ENCODE assay signal across 9 mouse cellular contexts in genomic region chr15:103147422-103147690, GRCm38 (mm10). TPM values are rescaled to one million over a fixed set of nuclear protein-coding genes. Genes with fewer than 3 reads are reported as not detected.
DNase-seq lines count a peak whose midpoint lies in the region; ATAC-seq and TF ChIP-seq lines count a peak whose summit lies in the region.
"Had no signal": no experiment of that assay in that cellular context is flagged by ENCODE, and none has a peak within 500 bp of the region (broad histone marks: within the 10 kb centered on the region; RNA-seq: fewer than 3 reads in every experiment).

No protein-coding gene starts in this region.

- DNase-seq in kidney, adult 18-20 months: no peak
- DNase-seq in forebrain, embryonic 14.5 days (ENCODE audit: low spot score): no peak
- DNase-seq in limb, embryonic 11.5 days (ENCODE audit: low spot score): no peak
- no peak for DNase-seq in layer of hippocampus, adult 8-10 months (ENCODE audit: low spot score in 2 of 2)
- no peak for DNase-seq in kidney, adult 2 months
- DNase-seq: lung, postnatal 36 days; thymus, postnatal 14 days had no signal

- no peak for TF ChIP-seq CTCF in kidney, adult 2 months (conservative IDR thresholded peaks at IDR 0.05; ENCODE audit: insufficient read depth, insufficient read length, low read depth, low read length)

- no peaks in the 10 kb centered on the region for H3K36me3 ChIP-seq in kidney, embryonic 16.5 days (ENCODE audit: insufficient read depth, low read length)
- H3K36me3 ChIP-seq in forebrain, embryonic 14.5 days (ENCODE audit: control insufficient read depth, insufficient read depth, low read length): no peaks in the 10 kb centered on the region
- no peaks in the 10 kb centered on the region for H3K36me3 ChIP-seq in limb, embryonic 11.5 days (ENCODE audit: control insufficient read depth, insufficient read depth, low read length)
- H3K36me3 ChIP-seq in stomach, embryonic 14.5 days (ENCODE audit: control insufficient read depth, insufficient read depth, low read length): no peaks in the 10 kb centered on the region
- H3K36me3 ChIP-seq in kidney, adult 2 months (ENCODE audit: control insufficient read depth, insufficient read depth, low read length): no peaks in the 10 kb centered on the region

- ATAC-seq in kidney, embryonic 16.5 days (ENCODE audit: low FRiP score, low TSS enrichment): 0 out of 2 replicates have a peak, but pooled peaks have one; percentile 16
- ATAC-seq in forebrain, embryonic 14.5 days: 0 out of 2 replicates have a peak, but pooled peaks have one; percentile 30
- ATAC-seq in limb, embryonic 11.5 days (ENCODE audit: insufficient number of reproducible peaks, low FRiP score, low TSS enrichment, low read depth): no peak
- no peak for ATAC-seq in stomach, embryonic 14.5 days (ENCODE audit: insufficient number of reproducible peaks, insufficient read depth, low FRiP score, low read depth)

- H3K9ac ChIP-seq in kidney, embryonic 16.5 days (replicated peaks; ENCODE audit: low read length): no peak overlapping the region
- H3K9ac ChIP-seq in forebrain, embryonic 14.5 days (ENCODE audit: low read length): peak overlapping the region; percentile 64; the same call in 1 of the 2 replicates
- peak overlapping the region; percentile 62; the same call in 1 of the 2 replicates for H3K9ac ChIP-seq in limb, embryonic 11.5 days (ENCODE audit: low read length)
- no peak overlapping the region for H3K9ac ChIP-seq in stomach, embryonic 14.5 days (replicated peaks; ENCODE audit: low read depth, low read length)

- no peak overlapping the region for H3K27ac ChIP-seq in kidney, embryonic 16.5 days (ENCODE audit: low read length)
- peak overlapping the region; percentile 29; the same call in 1 of the 2 replicates for H3K27ac ChIP-seq in forebrain, embryonic 14.5 days (ENCODE audit: low read depth, low read length)
- no peak overlapping the region for H3K27ac ChIP-seq in limb, embryonic 11.5 days (replicated peaks; ENCODE audit: low read depth, low read length)
- no peak overlapping the region for H3K27ac ChIP-seq in stomach, embryonic 14.5 days (ENCODE audit: low read length)
- no peak overlapping the region for H3K27ac ChIP-seq in kidney, adult 2 months (ENCODE audit: insufficient read depth, low read depth, low read length)

- no peak overlapping the region for H3K4me3 ChIP-seq in kidney, embryonic 16.5 days (ENCODE audit: low read length)
- 0 out of 2 replicates have a peak overlapping the region, but pooled peaks have one; percentile 37 for H3K4me3 ChIP-seq in forebrain, embryonic 14.5 days (ENCODE audit: low read depth, low read length)
- H3K4me3 ChIP-seq in limb, embryonic 11.5 days (ENCODE audit: low read depth, low read length): no peak overlapping the region
- no peak overlapping the region for H3K4me3 ChIP-seq in stomach, embryonic 14.5 days (ENCODE audit: low read depth, low read length)
- H3K4me3 ChIP-seq in kidney, adult 2 months (ENCODE audit: insufficient read depth, low read depth, low read length): no peak overlapping the region

- no peak for TF ChIP-seq POLR2A in kidney, adult 2 months (IDR thresholded peaks at IDR 0.05; ENCODE audit: low read depth, low read length)

- peaks cover 11% of the 10 kb centered on the region for H3K4me1 ChIP-seq in kidney, embryonic 16.5 days (ENCODE audit: insufficient read depth, low read length)
- peaks cover 10% of the 10 kb centered on the region for H3K4me1 ChIP-seq in forebrain, embryonic 14.5 days (ENCODE audit: control insufficient read depth, insufficient read depth, low read length)
- H3K4me1 ChIP-seq in limb, embryonic 11.5 days (ENCODE audit: control insufficient read depth, insufficient read depth, low read length): peaks cover 8% of the 10 kb centered on the region; the same call in 1 of the 2 replicates
- no peaks in the 10 kb centered on the region for H3K4me1 ChIP-seq in stomach, embryonic 14.5 days (ENCODE audit: control insufficient read depth, insufficient read depth, low read length)
- H3K4me1 ChIP-seq in kidney, adult 2 months (ENCODE audit: control insufficient read depth, insufficient read depth, low read length): peaks cover 3% of the 10 kb centered on the region; the same call in 1 of the 2 replicates

- H3K4me2 ChIP-seq in kidney, embryonic 16.5 days (replicated peaks; ENCODE audit: low read depth, low read length): peak overlapping the region; percentile 82
- H3K4me2 ChIP-seq in forebrain, embryonic 14.5 days (ENCODE audit: low read length): peak overlapping the region; percentile 68; the same call in 1 of the 2 replicates
- H3K4me2 ChIP-seq in limb, embryonic 11.5 days (ENCODE audit: low read depth, severe bottlenecking): no peak overlapping the region; the same call in 1 of the 2 replicates
- H3K4me2 ChIP-seq in stomach, embryonic 14.5 days (replicated peaks; ENCODE audit: low read depth, low read length): peak overlapping the region; percentile 94; the same call in 1 of the 2 replicates

- WGBS in kidney, embryonic 16.5 days: 23% methylated on average over 3 of the region's 3 CpGs
- WGBS in forebrain, embryonic 14.5 days: 8% methylated on average over 3 of the region's 3 CpGs
- WGBS in limb, embryonic 11.5 days: 27% methylated on average over 3 of the region's 3 CpGs
- 29% methylated on average over 3 of the region's 3 CpGs for WGBS in stomach, embryonic 14.5 days
- WGBS in kidney, adult 2 months: 49% methylated on average over 3 of the region's 3 CpGs

- no peaks in the 10 kb centered on the region for H3K9me3 ChIP-seq in kidney, embryonic 16.5 days (ENCODE audit: low read length)
- no peaks in the 10 kb centered on the region for H3K9me3 ChIP-seq in forebrain, embryonic 14.5 days (replicated peaks; ENCODE audit: control insufficient read depth, low read length)
- H3K9me3 ChIP-seq in limb, embryonic 11.5 days (ENCODE audit: control insufficient read depth, low read length): no peaks in the 10 kb centered on the region; the same call in 1 of the 2 replicates
- H3K9me3 ChIP-seq in stomach, embryonic 14.5 days (ENCODE audit: control insufficient read depth, low read depth, low read length): no peaks in the 10 kb centered on the region

- peaks cover 26% of the 10 kb centered on the region for H3K27me3 ChIP-seq in kidney, embryonic 16.5 days (ENCODE audit: insufficient read depth, low read length)
- peaks cover 16% of the 10 kb centered on the region for H3K27me3 ChIP-seq in forebrain, embryonic 14.5 days (replicated peaks; ENCODE audit: control insufficient read depth, insufficient read depth, low read length)
- H3K27me3 ChIP-seq in limb, embryonic 11.5 days (ENCODE audit: control insufficient read depth, insufficient read depth, low read length): peaks cover 44% of the 10 kb centered on the region
- peaks cover 14% of the 10 kb centered on the region for H3K27me3 ChIP-seq in stomach, embryonic 14.5 days (ENCODE audit: control insufficient read depth, insufficient read depth, low read length)
- no peaks in the 10 kb centered on the region for H3K27me3 ChIP-seq in kidney, adult 2 months (replicated peaks; ENCODE audit: control insufficient read depth, insufficient read depth, low read length)

RNA-seq across cellular contexts. Expression of gene Smug1, which starts 19.5 kb away (rescaled TPM):
- 19.8 and 20.5 TPM in 2 replicates for polyA plus RNA-seq in kidney, embryonic 16.5 days (2015; fragmentation: Nextera tagmentation; extraction: Ambion mirVana)
- polyA plus RNA-seq in forebrain, embryonic 14.5 days (2014; fragmentation: Nextera tagmentation; extraction: Ambion mirVana): 25.3 and 26.5 TPM in 2 replicates
- 14.4 and 14.7 TPM in 2 replicates for polyA plus RNA-seq in limb, embryonic 11.5 days (2014; fragmentation: Nextera tagmentation; extraction: Ambion mirVana)
- 21.4 and 22.2 TPM in 2 replicates for polyA plus RNA-seq in stomach, embryonic 14.5 days (2014; fragmentation: Nextera tagmentation; extraction: Ambion mirVana)
- 10 to 100 TPM; 13.2 to 21.6 (median 17.3) TPM for total RNA-seq in layer of hippocampus, adult 8-10 months (2022)
- 15.5 and 19.4 TPM in 2 replicates for polyA plus RNA-seq in kidney, adult 2 months (2012; rRNA removed)

Comparison
In these comparisons a context has a peak if more than half of its experiments do, and no peak if none do; other contexts are left out.
1. ATAC-seq: peak in kidney, embryonic 16.5 days (single experiment) and forebrain, embryonic 14.5 days (single experiment); none in limb, embryonic 11.5 days (single experiment) and stomach, embryonic 14.5 days (single experiment).
2. H3K9ac ChIP-seq: peak in forebrain, embryonic 14.5 days (single experiment) and limb, embryonic 11.5 days (single experiment); none in kidney, embryonic 16.5 days (single experiment) and stomach, embryonic 14.5 days (single experiment).